Mouse (Mus musculus) liver, postnatal 0 days (tissue): ENCODE data around the gene Pakap. TPM values are rescaled to one million over a fixed set of nuclear protein-coding genes. Genes with fewer than 3 reads are reported as not detected.

Experiments used
- ATAC-seq: fragments of 200-750 bp; cut with Nextera tagmentation; 2 replicates; pipeline ENCODE4 v1.8.0; 2017; ENCODE audit warnings: mild to moderate bottlenecking, moderate library complexity
- DNase-seq: peaks from one replicate; pipeline ENCODE4 v3.0.0-alpha.2; 2016
- H3K27ac ChIP-seq: fragments of 300-500 bp; sonication (generic); 2 replicates; pipeline ENCODE4 v1.5.1; 2014; ENCODE audit warnings: antibody characterized with exemption, moderate library complexity, mild to moderate bottlenecking, low read depth
- H3K27me3 ChIP-seq: fragments of 300-500 bp; sonication (generic); 2 replicates; pipeline ENCODE4 v1.6.1; 2014; ENCODE audit warnings: low read length, control low read depth, mixed read lengths; ENCODE audit not compliant: insufficient read depth
- H3K36me3 ChIP-seq: fragments of 300-500 bp; sonication (generic); replicated peaks from 2 replicates; pipeline ENCODE4 v1.6.1; 2014; ENCODE audit warnings: mild to moderate bottlenecking, control low read depth, low read length, moderate library complexity, mixed read lengths; ENCODE audit not compliant: insufficient read depth
- H3K4me1 ChIP-seq: fragments of 300-500 bp; sonication (generic); 2 replicates; pipeline ENCODE4 v1.6.1; 2014; ENCODE audit warnings: antibody characterized with exemption, mild to moderate bottlenecking, control low read depth; ENCODE audit not compliant: insufficient read depth
- H3K4me2 ChIP-seq: fragments of 300-500 bp; sonication (generic); 2 replicates; pipeline ENCODE4 v1.6.1; 2014; ENCODE audit warnings: low read depth, mild to moderate bottlenecking, low read length, moderate library complexity, mixed read lengths
- H3K4me3 ChIP-seq: fragments of 300-500 bp; sonication (generic); 2 replicates; pipeline ENCODE4 v1.5.1; 2014; ENCODE audit warnings: low read depth, low read length
- H3K9ac ChIP-seq: fragments of 300-500 bp; sonication (generic); replicated peaks from 2 replicates; pipeline ENCODE4 v1.6.1; 2014; ENCODE audit warnings: mild to moderate bottlenecking, moderate library complexity
- H3K9me3 ChIP-seq: fragments of 300-500 bp; sonication (generic); 2 replicates; pipeline ENCODE4 v1.6.1; 2016; ENCODE audit warnings: mild to moderate bottlenecking, control low read depth, low read length, mixed read lengths
- CTCF ChIP-seq: sonication (generic); IDR thresholded peaks from 2 replicates; pipeline ENCODE4 v1.5.1; 2016; ENCODE audit warnings: antibody characterized with exemption, low read depth
- EP300 ChIP-seq: IDR thresholded peaks from 2 replicates; pipeline ENCODE4 v1.6.1; 2016; ENCODE audit warnings: antibody characterized with exemption, low read depth, mild to moderate bottlenecking
- WGBS: fragments of 180-500 bp; shearing (Covaris S2); extraction: QIAGEN DNeasy Blood & Tissue Kit; methylation state at CpG from one replicate; pipeline ENCODE4 v1.1.7; 2014; ENCODE audit not compliant: insufficient replicate concordance; 5-methylcytosine and 5-hydroxymethylcytosine counted together
- polyA plus RNA-seq: library from polyadenylated mRNA; unstranded; fragments of >200 nt; fragmentation: Nextera tagmentation; extraction: Ambion mirVana; gene quantifications from 2 replicates; pipeline ENCODE4 v1.2.1, GENCODE M21; 2015

Pakap gene
- polyA plus RNA-seq, 1 experiment from 2014 or later: 0.79 TPM

DNA sequence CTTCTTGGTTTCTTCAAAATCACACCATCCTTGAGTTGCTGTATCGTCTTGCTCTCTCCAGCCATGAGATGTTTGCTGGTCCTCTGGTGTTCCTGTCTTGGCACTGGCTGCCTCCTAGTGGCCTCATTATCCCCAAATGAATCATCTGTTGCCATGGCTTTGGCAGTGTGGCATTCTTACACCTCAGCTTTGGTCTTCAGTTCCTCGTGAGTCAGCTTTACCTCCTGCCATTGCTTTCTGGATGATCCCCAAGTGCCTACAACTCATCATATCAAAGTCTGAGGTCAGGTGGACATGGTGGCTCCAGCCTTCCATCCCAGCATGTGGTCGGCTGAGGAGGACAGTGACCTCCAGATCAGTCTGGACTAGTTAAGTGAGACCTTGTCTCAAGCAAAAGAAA is 98.1 kb downstream of the Pakap start:
- no peak overlapping the region for H3K4me2 ChIP-seq
- H3K27ac ChIP-seq: no peak overlapping the region
- ATAC-seq (no peak), DNase-seq (no peak)
- no peaks in the 10 kb centered on the region for H3K9me3 ChIP-seq
- TF ChIP-seq CTCF (no peak), EP300 (no peak)
- no peaks in the 10 kb centered on the region for H3K4me1 ChIP-seq
- WGBS: 60% methylated on average over 3 of the region's 3 CpGs
- no peaks in the 10 kb centered on the region for H3K27me3 ChIP-seq
- H3K36me3 ChIP-seq: no peaks in the 10 kb centered on the region
- no peak overlapping the region for H3K4me3 ChIP-seq
- no peak overlapping the region for H3K9ac ChIP-seq

DNA sequence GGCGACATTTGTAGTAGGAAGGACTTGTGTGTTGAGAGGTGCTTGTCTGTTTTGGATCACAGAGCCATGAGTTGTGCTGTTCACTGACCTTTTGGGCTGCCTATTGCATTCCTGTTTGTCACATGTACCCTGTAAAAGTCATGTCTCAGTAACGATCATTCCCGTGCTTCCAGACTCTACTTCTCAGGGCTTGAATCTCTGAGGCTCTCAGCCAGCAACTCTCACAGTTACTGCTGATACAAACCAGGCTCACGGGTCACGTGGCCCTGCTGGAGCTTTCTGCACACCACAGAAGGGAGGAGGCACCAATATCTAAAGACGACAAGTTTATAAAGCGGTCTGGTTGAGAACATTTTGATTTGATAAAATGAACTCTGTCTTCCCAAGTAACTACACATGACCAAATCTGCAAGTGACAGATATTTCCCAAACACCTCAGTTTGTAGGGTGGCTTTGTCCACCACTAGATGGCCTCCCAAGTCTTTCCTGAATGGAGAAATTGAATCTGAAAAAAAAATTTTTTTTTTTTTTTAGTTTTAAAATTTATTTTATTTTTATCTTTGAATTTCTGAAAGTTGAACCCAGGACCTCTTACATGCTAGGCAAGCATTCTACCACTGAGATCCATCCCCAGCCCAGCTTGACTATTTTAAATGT is 103.0 kb downstream of the Pakap start:
- peaks cover 14% of the 10 kb centered on the region for H3K4me1 ChIP-seq
- no peak overlapping the region for H3K4me3 ChIP-seq
- WGBS: 47% methylated on average over 7 of the region's 7 CpGs
- H3K9me3 ChIP-seq: no peaks in the 10 kb centered on the region
- no peaks in the 10 kb centered on the region for H3K36me3 ChIP-seq
- H3K27me3 ChIP-seq: no peaks in the 10 kb centered on the region; the same call in 1 of the 2 replicates
- no peak overlapping the region for H3K4me2 ChIP-seq
- no peak overlapping the region for H3K9ac ChIP-seq
- no peak overlapping the region for H3K27ac ChIP-seq
- DNase-seq (no peak), ATAC-seq (no peak)
- TF ChIP-seq CTCF (peak; percentile 59), EP300 (no peak)

DNA sequence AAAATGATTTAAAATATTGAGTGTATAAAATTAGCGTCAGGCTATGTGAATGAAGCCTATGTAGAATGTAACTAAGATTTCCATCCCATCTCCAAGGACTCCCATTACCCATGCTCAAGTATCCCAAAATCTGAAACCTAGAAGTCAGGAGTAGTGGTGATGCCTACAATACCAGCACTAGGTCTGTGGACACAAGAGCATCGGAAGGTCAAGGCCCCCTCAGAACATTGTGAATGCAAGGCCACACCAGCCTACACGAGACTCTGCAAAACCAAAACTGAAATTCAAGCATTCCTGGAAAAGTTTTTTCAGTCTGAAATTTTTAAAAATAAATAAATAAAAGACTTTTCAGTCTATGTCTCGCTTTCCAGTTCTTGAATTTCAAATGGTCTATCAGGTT is 104.6 kb downstream of the Pakap start:
- H3K4me1 ChIP-seq: peaks cover 14% of the 10 kb centered on the region
- DNase-seq (no peak), ATAC-seq (no peak)
- TF ChIP-seq EP300 (no peak), CTCF (no peak)
- H3K9me3 ChIP-seq: no peaks in the 10 kb centered on the region
- no peak overlapping the region for H3K27ac ChIP-seq
- H3K36me3 ChIP-seq: no peaks in the 10 kb centered on the region
- H3K9ac ChIP-seq: no peak overlapping the region
- no peak overlapping the region for H3K4me2 ChIP-seq
- H3K4me3 ChIP-seq: no peak overlapping the region
- no peaks in the 10 kb centered on the region; the same call in 1 of the 2 replicates for H3K27me3 ChIP-seq
- 62% methylated on average over 4 of the region's 4 CpGs for WGBS

DNA sequence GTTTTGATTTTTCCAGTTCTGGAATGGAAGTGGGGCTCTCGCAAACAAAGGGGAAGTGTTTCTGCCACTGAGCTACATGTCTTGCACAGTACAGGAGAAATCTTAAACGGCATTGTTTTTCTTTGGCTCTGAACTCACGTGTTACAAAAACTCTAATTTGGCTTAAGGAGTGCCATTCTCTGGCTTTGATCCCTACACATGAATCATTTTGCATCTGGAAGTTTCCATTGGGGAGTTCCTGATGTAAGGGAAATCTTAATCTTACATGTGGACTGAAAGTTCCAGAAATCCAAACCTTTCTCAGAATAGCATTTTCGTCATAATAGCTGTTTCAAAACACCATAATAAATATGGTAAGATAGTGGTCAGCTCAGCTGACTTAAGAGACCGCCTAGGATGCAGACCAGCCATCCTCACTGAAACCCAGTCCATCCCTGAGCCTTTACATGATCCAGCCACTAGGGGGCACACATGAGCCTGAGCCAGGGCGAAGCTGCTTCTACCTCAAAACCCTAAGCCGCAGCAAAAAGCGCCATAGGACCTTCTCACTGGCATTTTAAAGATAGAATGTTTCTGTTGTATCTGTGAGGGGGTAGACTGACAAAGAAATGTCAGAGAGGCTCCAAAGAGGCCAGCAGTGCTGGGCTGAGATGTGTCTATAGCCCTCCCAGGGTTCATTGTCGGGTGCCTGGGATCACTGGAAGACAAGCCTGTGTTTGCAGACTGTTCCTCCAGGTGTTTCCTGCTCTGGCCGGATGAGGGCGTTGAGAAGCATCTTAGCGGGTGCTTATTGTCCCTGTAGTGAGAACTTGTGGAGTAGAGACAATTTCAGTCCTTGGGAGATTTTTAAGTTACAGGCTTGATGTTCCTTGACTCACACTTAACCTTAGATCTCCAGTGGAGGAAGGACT is 105.3 kb downstream of the Pakap start:
- DNase-seq: peak; percentile 84
- no peak overlapping the region for H3K4me3 ChIP-seq
- H3K9me3 ChIP-seq: no peaks in the 10 kb centered on the region
- no peaks in the 10 kb centered on the region for H3K36me3 ChIP-seq
- TF ChIP-seq CTCF: peak; percentile 94
- TF ChIP-seq EP300: no peak
- peak overlapping the region; percentile 27 for H3K4me2 ChIP-seq
- no peak overlapping the region for H3K9ac ChIP-seq
- H3K27me3 ChIP-seq: no peaks in the 10 kb centered on the region; the same call in 1 of the 2 replicates
- H3K4me1 ChIP-seq: peaks cover 14% of the 10 kb centered on the region
- WGBS: 8% methylated on average over 12 of the region's 12 CpGs
- 0 out of 2 replicates have a peak overlapping the region, but pooled peaks have one; percentile 22 for H3K27ac ChIP-seq
- ATAC-seq: peak; percentile 60; the same call in 1 of the 2 replicates

DNA sequence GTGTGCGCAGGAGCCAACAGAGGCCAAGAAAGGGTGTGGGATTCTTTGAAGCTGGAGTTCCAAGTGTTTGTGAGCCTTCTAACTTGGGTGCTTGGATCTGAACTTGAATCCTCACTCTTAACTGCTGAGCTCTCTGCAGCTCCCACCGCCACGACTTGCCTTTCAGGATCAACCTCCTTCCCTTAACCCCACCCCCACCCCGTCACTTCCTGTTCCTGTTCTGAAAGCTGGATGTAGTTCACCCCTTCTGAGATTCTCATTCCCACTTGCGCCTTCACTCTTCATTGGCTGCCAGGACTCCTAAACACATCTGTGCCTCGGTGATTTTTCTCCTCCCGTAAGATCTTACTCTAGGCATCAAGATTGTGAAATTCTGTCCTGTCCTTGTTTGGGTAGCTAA is 106.4 kb downstream of the Pakap start:
- Histone ChIP-seq H3K9me3 (no peaks in the 10 kb centered on the region), H3K4me2 (no peak overlapping the region), H3K4me1 (peaks cover 14% of the 10 kb centered on the region), H3K27ac (no peak overlapping the region), H3K4me3 (no peak overlapping the region), H3K27me3 (no peaks in the 10 kb centered on the region; the same call in 1 of the 2 replicates), H3K36me3 (no peaks in the 10 kb centered on the region), H3K9ac (no peak overlapping the region)
- TF ChIP-seq CTCF (no peak), EP300 (no peak)
- WGBS: 47% methylated on average over 7 of the region's 7 CpGs
- ATAC-seq: no peak
- peak; percentile 34 for DNase-seq

DNA sequence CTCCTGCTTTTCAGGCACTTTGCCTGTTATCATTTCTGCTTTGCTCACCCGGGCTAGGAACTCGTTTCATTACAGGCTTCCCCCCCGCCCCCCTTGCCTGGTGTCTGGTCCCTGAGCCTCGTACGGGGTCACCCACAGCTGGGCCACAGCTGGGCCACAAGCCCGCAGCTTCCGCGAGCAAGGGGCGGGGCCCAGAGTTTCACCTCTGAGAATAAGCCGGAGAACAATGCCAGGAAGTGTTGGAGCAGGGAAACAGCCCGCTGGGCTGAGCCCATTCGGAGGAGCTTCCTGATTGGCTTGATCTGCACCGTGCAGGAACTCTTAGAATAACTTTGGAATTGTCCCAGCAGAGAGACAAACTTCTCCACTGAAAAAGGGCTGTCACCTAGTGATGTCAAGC is 107.4 kb downstream of the Pakap start:
- Histone ChIP-seq H3K4me1 (peaks cover 14% of the 10 kb centered on the region), H3K9me3 (no peaks in the 10 kb centered on the region), H3K4me3 (no peak overlapping the region), H3K9ac (no peak overlapping the region), H3K36me3 (no peaks in the 10 kb centered on the region), H3K4me2 (0 out of 2 replicates have a peak overlapping the region, but pooled peaks have one; percentile 22), H3K27ac (no peak overlapping the region), H3K27me3 (no peaks in the 10 kb centered on the region; the same call in 1 of the 2 replicates)
- TF ChIP-seq CTCF: no peak
- TF ChIP-seq EP300: 0 out of 2 replicates have a peak, but pooled peaks have one; percentile 26
- 3% methylated on average over 13 of the region's 13 CpGs for WGBS
- ATAC-seq: peak; percentile 76
- DNase-seq: peak; percentile 69
